Mouse (Mus musculus) thymus, adult 2 months (tissue): ENCODE data around the gene Mrtfa. TPM values are rescaled to one million over a fixed set of nuclear protein-coding genes. Genes with fewer than 3 reads are reported as not detected.

Source experiments
- DNase-seq: peaks from one replicate; pipeline ENCODE4 v3.0.0; 2021
- H3K27ac ChIP-seq: fragments of 200-500 bp; 2 replicates; pipeline ENCODE4 v1.5.1; 2012; ENCODE audit warnings: low read length, control low read depth; ENCODE audit not compliant: control insufficient read depth, insufficient read depth
- H3K27me3 ChIP-seq: fragments of 200-500 bp; 2 replicates; pipeline ENCODE4 v1.6.1; 2012; ENCODE audit warnings: mild to moderate bottlenecking, low read length, moderate library complexity, mixed read lengths; ENCODE audit not compliant: control insufficient read depth, insufficient read depth
- H3K36me3 ChIP-seq: fragments of 200-500 bp; 2 replicates; pipeline ENCODE4 v1.6.1; 2012; ENCODE audit warnings: mild to moderate bottlenecking, low read length, moderate library complexity; ENCODE audit not compliant: control insufficient read depth, insufficient read depth
- H3K4me1 ChIP-seq: fragments of 200-500 bp; replicated peaks from 2 replicates; pipeline ENCODE4 v1.6.1; 2012; ENCODE audit warnings: low read length; ENCODE audit not compliant: control insufficient read depth, insufficient read depth
- H3K4me3 ChIP-seq: fragments of 200-500 bp; 2 replicates; pipeline ENCODE4 v1.5.1; 2012; ENCODE audit warnings: mild to moderate bottlenecking, low read length, control low read depth, moderate library complexity; ENCODE audit not compliant: control insufficient read depth, insufficient read depth
- CTCF ChIP-seq: fragments of 200-500 bp; IDR thresholded peaks from 2 replicates; pipeline ENCODE4 v1.5.1; 2012; ENCODE audit warnings: mild to moderate bottlenecking, control low read depth, low read length, moderate library complexity, borderline replicate concordance; ENCODE audit not compliant: control insufficient read depth, poor library complexity, insufficient read depth; ENCODE audit errors: extremely low read depth
- POLR2A ChIP-seq: fragments of 200-500 bp; IDR thresholded peaks from 2 replicates; pipeline ENCODE4 v1.6.1; 2012; ENCODE audit warnings: mild to moderate bottlenecking, low read length, control low read depth, moderate library complexity; ENCODE audit not compliant: control insufficient read depth, poor library complexity, insufficient read depth; ENCODE audit errors: extremely low read depth
- WGBS: fragments of 180-500 bp; shearing (Covaris S2); methylation state at CpG from one replicate; pipeline ENCODE4 v1.1.7; 2018; 5-methylcytosine and 5-hydroxymethylcytosine counted together
- polyA plus RNA-seq: library from polyadenylated mRNA; depleted of rRNA; stranded (reverse); fragments of >200 nt; gene quantifications from 2 replicates; pipeline ENCODE4 v1.2.3, GENCODE M21; 2012

Gene Mrtfa
- polyA plus RNA-seq, 1 experiment: 114 TPM

DNA sequence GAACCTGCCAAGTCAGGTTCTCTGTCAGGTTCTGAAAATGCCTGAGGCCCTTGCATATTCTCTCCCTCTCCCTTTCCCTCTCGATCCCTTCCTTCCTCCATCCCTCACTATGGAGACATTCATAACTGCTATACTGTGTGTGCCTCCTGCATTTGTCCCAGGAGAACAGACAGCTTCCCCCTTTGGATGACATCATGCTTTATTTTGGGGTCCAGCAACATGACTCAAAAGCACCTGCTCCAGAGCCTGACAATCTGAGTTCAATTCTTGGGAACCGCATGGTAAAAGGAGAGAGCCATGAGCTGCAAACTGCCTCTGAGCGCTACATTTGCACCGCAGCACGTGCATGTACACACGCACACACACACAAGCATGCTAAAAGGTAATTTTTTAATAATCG is 12.7 kb downstream of the Mrtfa start:
- DNase-seq: no peak
- 0 out of 2 replicates have a peak, but pooled peaks cover 2% of the 10 kb centered on the region for H3K4me1 ChIP-seq
- TF ChIP-seq POLR2A (no peak), CTCF (no peak)
- no peak overlapping the region for H3K27ac ChIP-seq
- H3K36me3 ChIP-seq: no peaks in the 10 kb centered on the region
- no peaks in the 10 kb centered on the region for H3K27me3 ChIP-seq
- WGBS: 95% methylated on average over 7 of the region's 7 CpGs
- no peak overlapping the region for H3K4me3 ChIP-seq

DNA sequence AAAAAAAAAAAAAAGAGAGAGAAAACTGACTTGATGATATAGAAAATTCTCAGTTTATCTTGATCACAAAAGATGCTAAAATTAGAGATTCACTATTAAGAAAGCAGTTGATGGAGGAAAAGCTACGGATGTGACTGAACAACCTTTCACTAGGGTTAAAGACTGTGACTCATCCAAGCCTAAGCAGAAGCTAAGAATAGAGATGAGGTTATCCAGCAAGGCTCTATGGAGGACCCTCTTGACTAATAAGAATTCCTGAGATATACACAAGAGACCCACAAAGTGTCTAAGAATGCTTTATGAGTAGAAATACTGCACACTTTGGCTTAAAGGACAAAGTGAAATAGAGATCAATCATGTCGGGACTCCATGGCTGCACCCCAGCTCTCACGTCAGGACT is 14.9 kb downstream of the Mrtfa start:
- Histone ChIP-seq H3K4me3 (no peak overlapping the region), H3K27me3 (no peaks in the 10 kb centered on the region), H3K27ac (no peak overlapping the region), H3K36me3 (no peaks in the 10 kb centered on the region), H3K4me1 (0 out of 2 replicates have a peak, but pooled peaks cover 2% of the 10 kb centered on the region)
- WGBS: 97% methylated on average over 3 of the region's 3 CpGs
- DNase-seq: no peak
- TF ChIP-seq CTCF: no peak
- no peak for TF ChIP-seq POLR2A

DNA sequence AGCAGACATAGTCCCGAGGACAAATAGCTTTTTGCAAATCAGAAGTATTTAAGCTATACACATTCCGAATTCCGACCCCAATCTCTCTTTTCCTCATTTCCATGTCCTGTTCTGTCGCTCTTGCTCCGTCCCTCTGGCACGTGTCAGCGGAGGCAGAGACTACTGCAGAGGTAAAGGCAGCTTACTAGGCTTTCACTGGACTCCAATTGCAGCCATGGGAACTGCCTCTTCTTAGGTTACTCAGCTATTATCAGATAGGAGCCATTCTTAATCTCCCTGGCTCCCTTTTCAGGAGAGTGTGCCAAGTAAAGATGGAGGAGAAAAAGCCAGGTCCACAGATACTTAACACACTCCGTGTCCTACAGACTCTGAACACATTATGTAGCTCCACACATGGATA is 18.3 kb downstream of the Mrtfa start:
- TF ChIP-seq CTCF (no peak), POLR2A (no peak)
- WGBS: 92% methylated on average over 8 of the region's 8 CpGs
- Histone ChIP-seq H3K27ac (no peak overlapping the region), H3K36me3 (no peaks in the 10 kb centered on the region), H3K27me3 (no peaks in the 10 kb centered on the region), H3K4me3 (no peak overlapping the region), H3K4me1 (no peaks in the 10 kb centered on the region)
- DNase-seq: no peak

DNA sequence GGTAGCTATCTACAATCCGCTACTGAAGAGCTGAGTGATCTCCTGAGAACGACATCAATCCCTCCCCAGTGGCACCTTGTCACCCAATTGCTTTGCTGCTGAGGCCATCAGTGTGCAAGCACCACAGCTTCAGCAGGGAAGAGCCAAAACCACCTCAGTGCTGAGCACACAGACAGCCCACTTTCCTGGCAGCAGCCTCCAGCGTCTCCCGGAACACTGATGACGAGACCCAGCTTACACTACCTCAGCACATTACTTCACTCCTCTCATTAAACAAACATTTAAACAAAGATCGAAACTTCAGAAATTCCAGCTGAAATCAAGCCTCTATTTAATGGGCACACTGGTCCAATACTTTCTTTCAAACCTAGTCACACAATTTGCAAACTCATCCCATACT is 21.8 kb downstream of the Mrtfa start:
- Histone ChIP-seq H3K36me3 (no peaks in the 10 kb centered on the region), H3K4me3 (no peak overlapping the region), H3K4me1 (peaks cover 5% of the 10 kb centered on the region), H3K27ac (no peak overlapping the region), H3K27me3 (no peaks in the 10 kb centered on the region)
- no peak for TF ChIP-seq CTCF
- TF ChIP-seq POLR2A: no peak
- DNase-seq: no peak
- whole genome bisulfite sequencing: 95% methylated on average over 6 of the region's 6 CpGs

DNA sequence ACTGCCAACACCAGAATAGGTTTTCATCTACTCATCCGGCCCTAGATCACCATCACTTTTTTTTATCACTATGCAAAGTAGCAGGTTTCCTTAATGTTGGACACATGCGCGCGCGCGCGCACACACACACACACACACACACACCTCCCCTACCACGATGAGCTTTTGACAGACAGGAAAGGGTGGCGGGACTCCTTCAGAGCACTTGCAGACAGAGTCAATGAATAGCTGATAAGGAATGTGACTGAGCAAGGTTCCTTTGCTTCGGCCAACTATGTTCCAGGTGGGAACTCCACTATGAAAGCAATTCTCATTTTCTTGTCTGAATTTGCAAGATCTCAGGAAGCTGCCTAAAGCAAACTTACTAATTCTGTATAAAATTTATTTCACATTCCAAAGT is 22.7 kb downstream of the Mrtfa start:
- no peak for TF ChIP-seq POLR2A
- no peak for TF ChIP-seq CTCF
- Histone ChIP-seq H3K36me3 (no peaks in the 10 kb centered on the region), H3K4me3 (no peak overlapping the region), H3K27me3 (no peaks in the 10 kb centered on the region), H3K27ac (no peak overlapping the region), H3K4me1 (peaks cover 5% of the 10 kb centered on the region)
- DNase-seq: no peak
- WGBS: 87% methylated on average over 10 of the region's 10 CpGs

DNA sequence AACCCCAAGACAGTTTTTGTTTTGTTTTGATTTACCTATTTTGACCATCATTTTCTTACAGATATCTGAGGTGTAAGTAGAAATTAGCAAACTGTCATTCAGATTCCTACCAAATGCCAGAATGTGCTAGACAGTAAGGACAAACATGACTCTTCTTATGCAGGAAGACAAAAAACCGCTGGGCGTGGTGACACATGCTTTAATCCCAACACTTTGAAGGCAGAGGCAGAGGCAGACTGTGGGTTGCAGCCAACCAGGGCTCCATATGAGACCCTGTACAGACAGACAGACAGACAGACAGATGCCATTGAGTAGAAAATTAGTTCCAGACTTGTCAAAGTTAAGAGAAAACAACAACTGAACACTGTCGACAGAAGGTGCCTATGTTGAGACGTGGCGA is 24.3 kb downstream of the Mrtfa start:
- no peak for DNase-seq
- no peak for TF ChIP-seq CTCF
- TF ChIP-seq POLR2A: no peak

DNA sequence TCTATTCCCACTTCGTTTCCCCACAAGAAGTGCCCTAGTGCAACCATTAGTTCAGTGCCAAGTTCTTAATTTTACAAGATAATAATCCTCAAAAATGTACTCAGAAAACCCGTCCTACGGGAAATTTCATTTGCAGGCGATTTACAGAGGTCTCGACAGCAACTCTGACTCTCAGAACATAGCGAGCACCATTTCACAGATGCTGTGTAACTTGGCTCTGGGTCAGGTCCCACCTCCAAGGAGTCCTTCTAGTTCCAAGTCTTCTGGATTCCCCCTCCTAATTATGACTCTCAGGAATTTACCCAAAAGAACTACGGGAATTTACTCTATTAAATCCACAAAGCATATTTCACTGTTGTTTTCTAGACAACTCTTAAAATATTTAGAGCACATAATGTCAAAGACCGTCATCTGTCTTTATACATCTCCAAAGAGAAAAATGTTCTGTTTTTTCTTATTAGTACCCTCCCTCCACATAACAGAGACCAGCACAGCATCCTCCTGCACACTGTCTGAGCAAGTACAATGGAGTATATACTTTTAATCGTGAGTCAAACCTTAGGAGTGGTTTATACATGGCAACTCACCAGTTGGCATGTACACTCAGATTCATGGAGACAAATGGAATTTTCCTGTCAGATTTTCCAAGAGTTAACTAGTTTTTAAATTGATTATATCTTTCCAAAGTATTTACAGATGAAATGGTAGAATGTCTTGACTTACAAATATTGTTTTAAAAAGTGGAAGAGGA is 25.8 kb downstream of the Mrtfa start:
- Histone ChIP-seq H3K4me3 (no peak overlapping the region), H3K36me3 (no peaks in the 10 kb centered on the region), H3K4me1 (peaks cover 5% of the 10 kb centered on the region), H3K27ac (no peak overlapping the region), H3K27me3 (no peaks in the 10 kb centered on the region)
- no peak for TF ChIP-seq CTCF
- TF ChIP-seq POLR2A: no peak
- 95% methylated on average over 9 of the region's 9 CpGs for WGBS
- DNase-seq: no peak

More for the DNA sequence above, 24.3 kb downstream of the Mrtfa start:
- Histone ChIP-seq H3K27me3 (no peaks in the 10 kb centered on the region), H3K4me1 (peaks cover 5% of the 10 kb centered on the region), H3K4me3 (no peak overlapping the region), H3K27ac (no peak overlapping the region), H3K36me3 (no peaks in the 10 kb centered on the region)
- WGBS: 82% methylated on average over 5 of the region's 5 CpGs
